Mouse (Mus musculus) CH12.LX (cell line): ENCODE measurements around the gene Pld2.

Experiments used
- CTCF ChIP-seq, 2 experiments: IDR thresholded peaks in 1 of 2; conservative IDR thresholded peaks in 1 of 2; 2 replicates each; pipeline ENCODE4 v1.5.1; 2011 to 2012; ENCODE audit warnings: low read depth in 2 of 2, low read length in 2 of 2, improper control_type of control experiment in 1 of 2, inconsistent platforms in 1 of 2, mild to moderate bottlenecking in 1 of 2, moderate library complexity in 1 of 2
- ELF1 ChIP-seq: IDR thresholded peaks from 2 replicates; pipeline ENCODE4 v1.6.1; 2014; ENCODE audit warnings: low read depth, mild to moderate bottlenecking, inconsistent platforms, low read length, improper control_type of control experiment
- ETS1 ChIP-seq: conservative IDR thresholded peaks from 2 replicates; pipeline ENCODE4 v1.6.1; 2012; ENCODE audit warnings: low read depth, mild to moderate bottlenecking, inconsistent platforms, low read length, improper control_type of control experiment, moderate library complexity
- IRF4 ChIP-seq: IDR thresholded peaks from 2 replicates; pipeline ENCODE4 v1.6.1; 2014; ENCODE audit warnings: low read depth, mild to moderate bottlenecking, inconsistent platforms, low read length, improper control_type of control experiment
- MAFK ChIP-seq: IDR thresholded peaks from 2 replicates; pipeline ENCODE4 v1.6.1; 2011; ENCODE audit warnings: low read length, improper control_type of control experiment; ENCODE audit not compliant: insufficient replicate concordance
- MEF2A ChIP-seq: IDR thresholded peaks from 2 replicates; pipeline ENCODE4 v1.6.1; 2014; ENCODE audit warnings: low read depth, mild to moderate bottlenecking, inconsistent platforms, low read length, improper control_type of control experiment, borderline replicate concordance
- NRF1 ChIP-seq: IDR thresholded peaks from 2 replicates; pipeline ENCODE4 v1.6.1; 2014; ENCODE audit warnings: low read depth, mild to moderate bottlenecking, inconsistent platforms, low read length, improper control_type of control experiment, moderate library complexity
- POLR2A ChIP-seq: IDR thresholded peaks from 2 replicates; pipeline ENCODE4 v1.6.1; 2011; ENCODE audit warnings: low read depth, mild to moderate bottlenecking, improper control_type of control experiment, low read length
- RCOR1 ChIP-seq: conservative IDR thresholded peaks from 2 replicates; pipeline ENCODE4 v1.6.1; 2012; ENCODE audit warnings: low read depth, mild to moderate bottlenecking, inconsistent platforms, low read length, improper control_type of control experiment
- SIN3A ChIP-seq: IDR thresholded peaks from 2 replicates; pipeline ENCODE4 v1.6.1; 2012; ENCODE audit warnings: low read length, improper control_type of control experiment, inconsistent platforms
- ZMIZ1 ChIP-seq: IDR thresholded peaks from 2 replicates; pipeline ENCODE4 v1.6.1; 2012; ENCODE audit warnings: low read depth, mild to moderate bottlenecking, inconsistent platforms, low read length, improper control_type of control experiment

DNA sequence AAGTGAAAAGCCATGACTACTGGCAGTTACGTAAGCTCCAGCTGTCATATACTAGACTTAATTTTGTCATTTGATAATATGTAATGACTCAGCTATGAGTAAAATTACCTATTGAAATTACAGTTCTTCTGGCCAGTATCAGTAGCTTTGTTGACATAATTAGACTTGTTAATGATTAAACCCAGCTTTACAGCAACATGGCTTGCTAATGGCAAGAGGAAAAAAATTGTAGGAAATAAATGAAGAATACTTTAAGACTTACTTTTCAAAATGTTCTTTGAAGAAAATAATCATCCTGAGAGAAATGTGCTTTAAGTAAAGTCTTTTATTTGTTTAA lies 39.4 kb upstream of the Pld2 start:
- TF ChIP-seq POLR2A (no peak), ELF1 (no peak), MEF2A (no peak), NRF1 (no peak), ZMIZ1 (no peak), ETS1 (no peak), CTCF (conservative IDR thresholded peaks at IDR 0.05 in 1 of 2, IDR thresholded peaks at IDR 0.05 in 1 of 2; ENCODE audit: low read depth in 2 of 2, low read length in 2 of 2) (no peak), MAFK (no peak), RCOR1 (no peak), SIN3A (no peak), IRF4 (no peak)
